ENCODE assay signal across 18 mouse cellular contexts in genomic region chr2:56673861-56674260, GRCm38 (mm10).
"Had no signal": no experiment of that assay in that cellular context is flagged by ENCODE, and none has a peak within 500 bp of the region (broad histone marks: within the 10 kb centered on the region; RNA-seq: fewer than 3 reads in every experiment).

No protein-coding gene starts in this region.

- H3K27me3 ChIP-seq: liver, embryonic 13.5 days; liver, embryonic 15.5 days; lung, embryonic 15.5 days; megakaryocyte, embryonic 14.5 days; neural tube, embryonic 12.5 days; stomach, embryonic 15.5 days had no signal

- H3K27ac ChIP-seq: liver, embryonic 13.5 days; liver, embryonic 15.5 days; lung, embryonic 15.5 days; macrophage; neural tube, embryonic 12.5 days; stomach, embryonic 15.5 days; stomach, postnatal 0 days had no signal

- H3K4me3 ChIP-seq: liver, embryonic 13.5 days; liver, embryonic 15.5 days; lung, embryonic 15.5 days; megakaryocyte, embryonic 14.5 days; neural tube, embryonic 12.5 days; stomach, embryonic 15.5 days had no signal

- H3K9ac ChIP-seq: liver, embryonic 13.5 days; liver, embryonic 15.5 days; liver, postnatal 0 days; lung, embryonic 15.5 days; neural tube, embryonic 12.5 days; stomach, embryonic 15.5 days had no signal

- H3K36me3 ChIP-seq: liver, embryonic 13.5 days; liver, embryonic 15.5 days; lung, embryonic 15.5 days; neural tube, embryonic 12.5 days; stomach, embryonic 15.5 days had no signal

- H3K4me1 ChIP-seq: liver, embryonic 13.5 days; liver, embryonic 15.5 days; lung, embryonic 15.5 days; megakaryocyte, embryonic 14.5 days; neural tube, embryonic 12.5 days; stomach, embryonic 15.5 days had no signal

- H3K9me3 ChIP-seq: liver, embryonic 13.5 days; liver, embryonic 15.5 days; lung, embryonic 15.5 days; megakaryocyte, embryonic 14.5 days; neural tube, embryonic 12.5 days; stomach, embryonic 15.5 days had no signal

- ATAC-seq: liver, postnatal 0 days; lung, postnatal 0 days had no signal

- H3K4me2 ChIP-seq: liver, embryonic 11.5 days; liver, embryonic 13.5 days; liver, embryonic 15.5 days; lung, embryonic 15.5 days; neural tube, embryonic 12.5 days; stomach, embryonic 15.5 days had no signal

- DNase-seq: liver, embryonic 13.5 days; liver, postnatal 0 days; lung, adult 2 months; lung, postnatal 14 days; lung, postnatal 36 days; right cerebral cortex, postnatal 14 days; thymus, adult 2 months; thymus, postnatal 25 days; thymus, postnatal 4 days had no signal
